Mouse (Mus musculus) layer of hippocampus, adult 9-10 months (tissue): ENCODE data around the gene Camk1d.
"Not testable (repeated sequence)": the region's sequence is repeated elsewhere in the genome, so short reads cannot be mapped to it uniquely, and the experiment has no call there.

ENCODE experiments used
- DNase-seq: peaks from one replicate; pipeline ENCODE4 v3.0.0; 2022; ENCODE audit warnings: low spot score

Camk1d gene

GRCm38 (mm10) chr2:5396415-5396814 lies 317.9 kb downstream of the Camk1d start:
- no peak for DNase-seq

DNA sequence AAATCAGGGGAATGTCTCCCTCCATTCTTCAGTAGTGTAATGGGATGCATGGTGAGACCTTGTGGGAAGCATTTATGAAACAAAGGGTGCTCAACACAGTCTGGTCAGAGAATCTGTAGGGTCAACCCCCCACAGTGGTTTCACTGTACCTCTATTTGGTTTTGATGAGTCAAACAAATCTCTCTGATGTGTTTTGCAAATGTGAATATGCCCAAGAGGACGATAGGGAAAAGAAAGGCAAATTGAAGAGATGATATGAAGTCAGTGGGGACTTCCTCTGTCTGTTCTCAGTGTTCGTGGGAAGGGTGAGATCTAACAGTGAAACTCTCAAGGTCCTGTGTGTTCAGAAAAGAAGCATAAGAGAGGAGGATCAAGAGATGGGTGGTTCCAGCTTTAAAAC lies 318.4 kb downstream of the Camk1d start:
- DNase-seq = no peak

- DNase-seq = no peak
Observed at GRCm38 (mm10) chr2:5392921-5393320, 321.4 kb downstream of the Camk1d start.

GRCm38 (mm10) chr2:5392470-5392869 lies 321.8 kb downstream of the Camk1d start:
- no peak for DNase-seq

DNA sequence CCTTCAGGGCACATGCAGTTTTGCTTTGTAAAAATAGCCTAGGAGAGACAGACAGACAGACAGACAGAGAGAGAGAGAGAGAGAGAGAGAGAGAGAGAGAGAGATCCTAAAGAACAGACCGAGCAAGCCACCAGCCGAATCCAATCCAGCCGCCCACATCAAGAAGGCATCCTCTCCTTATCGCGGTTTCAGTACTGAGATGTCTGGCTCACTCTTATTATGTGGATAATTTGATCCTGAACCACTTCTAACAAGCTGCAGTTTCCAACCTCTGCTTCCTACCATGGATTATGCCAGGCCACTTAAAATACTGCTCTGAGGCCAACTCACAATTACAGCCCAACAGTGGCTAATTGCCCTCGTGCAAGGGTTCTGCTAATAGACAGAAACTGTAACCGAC lies 325.9 kb downstream of the Camk1d start:
- no peak for DNase-seq

DNA sequence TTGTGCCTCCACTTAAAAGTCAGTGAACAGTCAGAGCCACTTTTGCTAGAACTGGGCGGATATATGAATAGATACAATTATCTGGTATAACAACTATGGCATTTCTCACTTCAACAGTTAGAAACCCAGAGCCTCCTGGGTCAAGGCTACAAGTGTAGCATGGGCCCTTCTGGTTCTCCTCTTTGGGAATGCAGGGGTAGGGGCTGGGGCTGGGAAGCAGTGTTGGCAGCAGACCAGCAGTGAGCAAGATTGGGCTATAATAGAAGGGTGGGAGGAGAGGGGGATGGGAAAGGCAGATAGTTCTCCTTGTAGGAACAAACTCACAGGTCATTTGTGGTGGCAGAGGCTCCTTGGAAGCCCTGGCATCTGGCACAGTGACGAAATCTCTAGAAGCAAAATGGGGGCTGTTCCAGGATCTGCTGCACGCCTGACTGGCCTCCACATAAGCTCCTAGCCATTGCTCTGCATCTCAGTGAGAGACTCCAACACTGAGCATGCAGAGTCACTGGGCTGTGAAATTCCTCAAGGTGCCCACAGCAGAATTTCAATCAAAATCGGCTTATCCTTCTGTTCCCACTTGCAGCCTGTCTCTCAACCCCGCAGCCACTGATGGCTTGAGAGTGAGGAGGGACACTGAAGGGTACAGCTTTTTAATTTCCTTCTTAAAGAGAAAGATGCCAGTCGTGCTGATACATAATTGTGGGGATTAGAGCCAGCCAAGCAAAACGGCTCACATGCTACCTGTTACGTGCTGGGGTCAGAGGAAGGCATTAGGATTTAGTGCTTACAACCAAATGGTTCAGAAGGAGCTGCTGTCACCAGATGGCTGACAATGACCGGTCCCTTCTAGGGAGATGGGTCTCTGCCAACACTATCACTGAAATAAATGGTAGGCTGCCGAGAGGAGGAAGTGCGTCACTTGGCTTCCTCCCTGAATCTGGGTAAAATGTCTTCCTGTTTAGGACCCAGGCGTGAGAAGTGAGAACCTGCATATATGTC lies 332.3 kb downstream of the Camk1d start:
- no peak for DNase-seq

DNA sequence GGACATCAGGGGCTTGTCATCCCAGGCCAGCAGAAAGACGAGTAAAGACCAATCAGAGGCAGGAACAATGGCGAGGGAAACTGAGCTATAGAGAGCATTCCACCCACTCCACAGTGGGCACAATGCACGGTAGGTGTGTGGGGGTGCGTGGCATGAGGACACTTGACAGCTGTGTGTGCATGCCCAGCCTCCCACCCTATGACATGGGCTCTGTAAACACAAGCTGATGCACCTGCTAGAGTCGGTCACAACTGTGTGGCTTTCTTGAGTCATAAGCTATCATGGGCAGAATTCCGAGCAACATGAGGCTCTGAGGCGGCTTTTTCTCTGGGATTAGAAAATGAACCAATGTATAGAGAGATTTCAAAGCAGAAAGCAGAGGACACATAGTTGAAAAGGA lies 333.3 kb downstream of the Camk1d start:
- no peak for DNase-seq

DNA sequence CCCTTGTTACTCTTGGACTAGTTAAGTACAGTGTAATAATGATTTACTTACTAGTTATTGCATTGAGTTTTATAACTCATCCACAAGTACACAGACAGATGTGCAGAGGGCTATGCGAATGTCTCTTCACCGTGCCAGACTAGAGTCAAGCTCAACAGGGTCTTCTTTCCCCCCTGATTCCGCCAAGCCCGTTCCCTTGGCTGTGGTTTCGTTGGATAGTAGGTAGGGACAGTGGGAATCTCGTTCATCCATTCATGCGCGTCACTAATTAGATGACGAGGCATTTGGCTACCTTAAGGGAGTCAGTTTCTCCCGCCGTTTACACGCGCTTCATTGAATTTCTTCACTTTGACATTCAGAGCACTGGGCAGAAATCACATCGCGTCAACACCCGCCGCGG lies 335.4 kb downstream of the Camk1d start:
- not testable (repeated sequence) for DNase-seq

DNA sequence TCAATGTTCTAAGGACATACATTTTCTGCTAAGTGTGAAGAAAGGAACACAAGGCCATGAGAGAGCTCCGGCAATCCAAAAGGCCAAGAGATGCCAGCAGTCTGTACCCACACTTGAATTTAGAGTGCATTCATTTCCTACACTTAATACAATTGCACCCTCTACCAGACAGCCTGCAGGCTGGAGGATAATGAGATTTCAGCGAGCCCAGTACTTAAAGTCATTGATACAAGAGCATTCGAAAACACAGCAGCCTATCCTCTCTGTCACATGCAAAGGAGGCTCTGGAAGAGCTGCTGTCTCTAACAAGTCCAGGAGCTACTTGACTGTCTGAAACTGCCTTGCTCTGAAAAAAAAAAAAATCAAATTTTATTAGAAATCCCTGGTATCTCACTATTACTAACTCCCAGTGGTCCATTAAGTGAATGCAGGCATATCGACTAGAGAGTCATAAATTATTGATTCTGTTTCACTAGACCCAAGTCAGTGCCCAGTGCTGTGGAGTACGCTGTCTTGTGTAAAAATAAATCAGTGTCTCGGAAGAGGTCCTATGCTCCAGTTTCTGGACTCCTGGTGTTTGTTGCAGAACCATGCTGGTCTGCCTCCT lies 336.1 kb downstream of the Camk1d start:
- DNase-seq = no peak

DNA sequence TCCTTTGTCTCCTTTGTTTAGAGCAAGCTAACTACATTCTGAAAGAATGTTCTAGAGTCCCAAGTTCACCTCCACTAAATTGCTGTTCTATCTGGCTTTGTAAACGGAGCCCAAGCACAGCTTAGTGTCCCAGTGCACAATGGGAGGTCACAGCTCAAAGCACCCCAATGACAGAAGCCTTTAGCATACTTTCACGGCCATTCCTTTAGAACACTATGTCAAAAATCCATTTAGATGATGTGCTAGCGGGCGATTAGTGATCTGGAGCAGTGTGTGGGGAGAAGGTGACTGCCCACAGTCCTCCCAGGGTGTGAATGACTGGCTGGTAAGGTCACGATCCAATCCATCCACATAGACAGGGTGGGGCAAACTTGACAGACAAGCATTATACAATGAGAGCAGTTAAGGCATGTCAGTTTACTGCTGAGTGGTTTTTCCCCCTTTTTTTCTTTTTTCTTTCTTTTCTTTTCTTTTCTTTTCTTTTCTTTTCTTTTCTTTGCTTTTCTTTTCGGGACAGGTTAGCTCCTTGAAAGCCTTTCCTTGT lies 341.4 kb downstream of the Camk1d start:
- DNase-seq = no peak

- no peak for DNase-seq
Observed at GRCm38 (mm10) chr2:5371316-5371715, 343.0 kb downstream of the Camk1d start.

- no peak for DNase-seq
Observed at GRCm38 (mm10) chr2:5370591-5370990, 343.7 kb downstream of the Camk1d start.

DNA sequence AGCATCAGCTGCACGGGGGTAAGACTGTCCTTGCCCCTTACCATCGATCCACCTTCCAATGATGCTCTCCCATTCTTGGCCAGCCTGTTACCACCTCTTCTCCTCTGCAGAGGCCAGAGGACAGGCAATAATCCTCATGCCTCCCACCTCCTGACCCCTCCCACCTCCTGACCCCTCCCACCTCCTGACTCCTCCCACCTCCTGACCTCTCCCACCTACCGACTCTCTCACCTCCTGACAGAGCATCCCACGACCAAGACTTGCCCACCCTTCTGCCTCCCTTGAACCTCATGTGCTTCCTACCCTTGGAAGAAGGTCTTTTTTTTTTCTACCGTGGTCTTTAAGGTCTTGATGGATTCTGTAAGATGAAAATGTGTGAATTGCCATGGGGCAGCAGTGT lies 350.5 kb downstream of the Camk1d start:
- no peak for DNase-seq

DNA sequence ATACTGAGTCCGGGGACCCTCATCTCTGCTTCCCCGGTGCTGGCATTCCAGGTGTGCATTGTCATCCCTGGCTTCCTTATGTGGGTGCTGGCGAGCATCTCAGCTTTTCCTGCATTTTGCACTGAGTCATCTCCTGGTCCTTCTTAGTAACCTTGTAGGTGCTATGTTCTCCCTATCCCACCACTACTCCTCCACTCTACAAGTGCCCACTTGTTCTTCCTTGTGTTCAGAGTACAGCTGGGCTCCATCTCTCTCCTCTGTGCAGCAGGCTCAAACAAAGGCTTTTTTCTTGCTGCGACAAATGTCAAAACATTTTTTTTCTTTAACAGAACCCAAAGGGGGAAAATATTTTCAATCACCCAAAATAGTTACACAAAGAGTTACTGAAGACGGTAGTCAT lies 356.3 kb downstream of the Camk1d start:
- no peak for DNase-seq

DNA sequence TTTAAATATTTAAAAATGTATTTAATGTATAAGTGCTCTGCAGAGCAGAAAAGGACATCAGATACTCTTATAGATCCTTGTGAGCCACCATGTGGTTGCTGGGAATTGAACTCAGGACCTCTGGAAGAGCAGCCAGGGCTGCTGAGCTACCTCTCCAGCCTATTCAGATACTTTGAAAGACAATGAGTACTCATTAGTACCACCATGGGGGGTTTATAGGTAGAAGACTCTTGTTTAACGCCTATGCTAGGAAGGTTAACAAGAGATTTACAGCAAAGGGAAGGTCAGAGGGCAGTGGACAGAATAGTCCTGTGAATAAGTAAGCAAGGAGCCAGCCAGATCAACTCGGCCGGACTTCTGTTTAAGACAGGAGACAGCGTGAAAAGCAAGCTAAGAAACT lies 357.3 kb downstream of the Camk1d start:
- DNase-seq = no peak

DNA sequence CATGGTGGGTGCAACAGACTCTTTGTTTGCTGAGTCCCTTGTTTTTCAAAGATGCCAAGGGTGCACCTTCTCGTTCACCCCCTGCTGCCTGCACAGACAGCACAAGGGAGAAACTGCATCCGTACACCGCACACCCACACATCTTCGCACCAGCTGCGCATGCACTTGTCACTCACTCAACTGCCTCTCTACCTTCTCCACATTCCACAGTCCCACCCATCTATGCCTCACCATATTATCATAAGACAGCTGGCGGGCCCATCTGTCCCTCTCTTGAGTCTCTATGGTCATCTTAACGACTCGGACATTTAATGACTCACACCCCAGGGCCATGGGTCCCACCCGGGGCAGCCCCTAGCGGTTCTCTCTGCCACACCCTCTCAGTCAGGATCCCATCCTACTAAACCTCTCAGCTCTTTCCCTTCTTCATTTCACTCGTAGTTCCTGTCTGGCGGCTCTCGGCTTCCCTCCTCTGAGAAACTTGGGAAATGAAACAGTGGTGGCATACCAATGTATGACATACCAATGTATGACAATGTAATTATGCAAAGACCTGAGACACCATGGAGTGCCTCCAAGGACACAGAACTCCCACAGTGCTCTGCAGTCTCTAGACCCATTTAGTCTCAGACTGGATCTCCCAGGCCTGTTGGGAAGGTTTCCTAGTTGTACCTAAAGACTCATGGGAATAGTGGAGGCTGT lies 361.3 kb downstream of the Camk1d start:
- DNase-seq = no peak

GRCm38 (mm10) chr2:5345344-5345743 lies 369.0 kb downstream of the Camk1d start:
- no peak for DNase-seq

DNA sequence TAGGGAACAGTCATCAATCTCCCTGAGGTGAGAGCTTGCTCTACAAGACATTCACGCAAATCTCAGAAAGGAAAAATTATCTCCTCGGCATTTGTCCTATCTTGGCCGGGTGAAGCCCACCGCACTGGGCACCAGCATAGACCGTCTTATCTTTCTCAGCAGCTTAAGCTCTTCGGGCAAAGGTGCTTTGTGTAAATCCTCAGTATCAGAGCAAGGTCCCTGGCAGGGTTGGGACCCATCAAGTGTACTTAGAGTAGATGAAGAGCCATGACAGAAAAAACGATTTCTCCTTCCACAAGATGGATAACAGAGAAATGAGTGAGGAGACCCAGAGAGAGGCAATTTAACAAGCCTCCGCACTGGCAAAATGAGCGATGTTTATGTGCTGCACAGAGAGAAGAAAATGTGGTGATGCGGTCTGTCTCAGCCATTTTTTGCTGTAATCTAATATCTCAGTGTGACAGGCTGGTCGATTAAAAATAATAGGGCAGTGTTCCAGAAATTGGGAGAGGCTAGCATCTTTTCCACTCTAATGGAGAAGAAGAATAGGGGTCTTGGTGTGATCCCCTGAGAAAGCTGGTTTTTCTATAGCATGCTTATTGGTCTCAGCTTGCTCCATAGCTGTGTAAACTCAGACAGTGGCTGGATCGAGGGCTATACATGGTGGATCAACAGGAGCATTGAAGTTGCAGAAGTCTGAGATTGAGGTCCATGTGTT lies 386.6 kb downstream of the Camk1d start:
- no peak for DNase-seq

DNA sequence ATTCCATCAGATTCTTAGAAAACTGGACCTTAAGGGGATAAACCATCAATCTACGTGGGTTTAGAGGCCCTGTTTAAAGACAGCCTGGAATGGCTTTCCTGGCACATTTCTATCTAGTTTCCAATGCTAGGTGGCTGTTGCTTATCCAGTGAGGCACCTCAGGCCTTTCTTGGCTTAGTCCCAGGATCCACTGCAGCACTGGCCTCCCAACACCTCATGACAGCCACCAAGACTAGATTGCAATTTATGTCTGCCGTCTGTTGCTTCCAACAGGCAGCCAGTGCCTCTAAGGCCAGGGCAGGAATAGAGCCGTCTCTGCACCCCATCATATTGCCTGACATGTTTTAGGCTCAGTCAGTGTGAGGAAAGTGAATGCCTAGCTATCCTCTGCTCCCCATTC lies 389.5 kb downstream of the Camk1d start:
- no peak for DNase-seq

DNA sequence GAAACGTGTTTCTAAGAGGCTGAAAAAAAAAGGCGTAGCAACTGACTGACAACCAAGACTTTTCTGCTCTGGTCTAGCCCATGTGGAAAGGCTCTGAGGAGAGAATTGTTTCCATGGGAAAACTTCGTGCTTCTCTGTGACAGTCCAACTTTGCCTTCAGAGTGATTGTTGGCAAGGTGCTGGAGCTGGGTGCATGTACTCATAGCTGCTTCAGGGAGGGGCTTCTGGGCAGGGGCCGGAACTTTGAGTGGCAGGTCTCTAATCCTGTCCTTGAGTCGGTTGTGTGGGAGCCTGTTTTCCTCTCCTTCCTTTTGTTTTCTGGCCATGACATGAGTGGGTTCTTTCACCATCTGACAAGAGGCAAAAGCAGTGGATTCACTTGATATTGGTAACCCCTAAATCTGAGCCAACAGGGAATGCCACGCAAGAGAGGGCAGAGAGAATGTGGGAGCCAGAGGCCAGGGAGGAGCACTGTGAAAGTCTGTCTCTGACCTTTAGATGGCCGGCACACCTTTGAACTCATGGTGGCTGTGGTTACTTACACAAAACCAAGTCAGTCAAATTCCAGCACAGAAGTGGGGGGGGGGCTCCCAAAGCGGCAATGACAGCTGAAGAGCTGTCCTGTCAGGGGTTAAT lies 392.5 kb downstream of the Camk1d start:
- DNase-seq = no peak

DNA sequence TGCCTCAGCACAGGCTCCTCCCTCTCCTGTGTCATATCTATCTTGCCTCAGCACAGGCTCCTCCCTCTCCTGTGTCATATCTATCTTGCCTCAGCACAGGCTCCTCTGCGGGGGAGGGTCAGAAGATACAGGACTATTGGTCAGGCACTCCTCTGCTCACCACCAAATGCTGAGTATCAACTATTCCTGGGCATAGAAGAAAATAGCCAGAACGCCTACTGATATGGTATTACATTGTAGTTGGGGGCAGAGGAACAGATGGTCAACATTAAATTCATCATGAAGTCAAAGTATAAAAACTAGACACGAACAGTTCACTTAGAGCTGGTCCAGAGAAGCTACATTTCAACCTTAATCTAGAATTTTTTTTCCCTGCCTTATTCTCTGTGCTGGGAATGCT lies 395.2 kb downstream of the Camk1d start:
- no peak for DNase-seq
